Mouse (Mus musculus) olfactory bulb, adult 2 months (tissue): ENCODE results near the gene Itgb1.

ENCODE experiments used
- CTCF ChIP-seq: fragments of 200-500 bp; IDR thresholded peaks from 2 replicates; pipeline ENCODE4 v1.5.1; 2012; ENCODE audit warnings: low read depth, mild to moderate bottlenecking, low read length, moderate library complexity; ENCODE audit not compliant: insufficient read depth
- POLR2A ChIP-seq: fragments of 200-500 bp; IDR thresholded peaks from 2 replicates; pipeline ENCODE4 v1.6.1; 2012; ENCODE audit warnings: mild to moderate bottlenecking, low read depth, low read length, moderate library complexity; ENCODE audit not compliant: insufficient read depth

DNA sequence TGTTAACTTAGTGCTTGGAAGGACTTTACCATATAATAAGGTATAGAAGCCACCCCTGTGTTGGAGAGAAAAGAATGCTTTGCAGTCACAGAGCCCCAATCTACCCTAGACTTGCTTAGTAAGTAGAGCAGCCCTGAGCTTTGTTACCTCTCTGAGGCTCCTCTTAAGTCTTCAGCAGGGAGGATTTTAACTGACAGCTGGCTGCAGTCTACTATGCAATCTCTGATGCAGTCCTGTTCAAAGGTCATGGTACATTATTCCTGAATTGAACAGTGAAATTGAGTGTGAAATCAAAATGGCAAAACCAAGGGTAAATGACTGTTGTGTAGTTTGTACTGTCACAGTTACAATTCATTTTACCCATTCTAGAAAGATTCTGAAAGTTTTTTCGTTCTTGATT is 41.8 kb downstream of the Itgb1 start:
- TF ChIP-seq CTCF = no peak
- no peak for TF ChIP-seq POLR2A
